Mouse (Mus musculus) megakaryocyte, embryonic 14.5 days (primary cell): ENCODE data around the gene Pmvk.

Experiments used
- FLI1 ChIP-seq: IDR thresholded peaks from 2 replicates; pipeline ENCODE4 v1.6.1; 2012; ENCODE audit warnings: low read length, inconsistent platforms, mixed read lengths
- GATA1 ChIP-seq: IDR thresholded peaks from 3 replicates; pipeline ENCODE4 v1.6.1; 2012; ENCODE audit warnings: mixed read lengths, low read length, inconsistent platforms, borderline replicate concordance

DNA sequence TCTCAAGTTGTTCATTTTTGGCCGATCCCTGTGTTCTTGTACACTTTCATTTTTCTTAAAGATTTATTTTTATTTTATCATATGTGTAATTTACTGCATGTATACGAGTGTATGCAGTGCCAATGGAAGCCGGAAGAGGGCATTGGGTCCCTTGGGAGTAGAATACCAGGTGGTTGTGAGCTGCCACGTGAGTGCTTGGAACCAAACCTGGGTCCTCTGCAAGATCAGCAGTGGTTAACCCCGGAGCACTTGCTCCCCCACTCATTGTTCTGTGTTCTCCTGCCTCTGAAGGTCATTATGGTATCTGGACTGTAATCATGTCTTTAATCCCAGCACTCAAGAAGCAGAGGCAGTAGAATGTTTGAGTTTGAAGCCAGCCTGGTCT, 29.2 kb upstream of the Pmvk start:
- TF ChIP-seq GATA1: no peak
- no peak for TF ChIP-seq FLI1
